Mouse (Mus musculus) forebrain, embryonic 12.5 days (tissue): ENCODE data around the gene Ccnj. TPM values are rescaled to one million over a fixed set of nuclear protein-coding genes. Genes with fewer than 3 reads are reported as not detected.

Experiments
- ATAC-seq: fragments of 200-750 bp; cut with Nextera tagmentation; 2 replicates; pipeline ENCODE4 v1.8.0; 2017; ENCODE audit warnings: moderate TSS enrichment; ENCODE audit not compliant: low FRiP score
- H3K27ac ChIP-seq: fragments of 300-500 bp; sonication (generic); 2 replicates; pipeline ENCODE4 v1.5.1; 2016; ENCODE audit warnings: mild to moderate bottlenecking
- H3K27me3 ChIP-seq: fragments of 300-500 bp; sonication (generic); 2 replicates; pipeline ENCODE4 v1.6.1; 2016; ENCODE audit warnings: mild to moderate bottlenecking
- H3K36me3 ChIP-seq: fragments of 300-500 bp; sonication (generic); replicated peaks from 2 replicates; pipeline ENCODE4 v1.6.1; 2016; ENCODE audit warnings: mild to moderate bottlenecking
- H3K4me1 ChIP-seq: fragments of 300-500 bp; sonication (generic); 2 replicates; pipeline ENCODE4 v1.6.1; 2016
- H3K4me2 ChIP-seq: fragments of 300-500 bp; sonication (generic); 2 replicates; pipeline ENCODE4 v1.6.1; 2016; ENCODE audit warnings: mild to moderate bottlenecking, moderate library complexity
- H3K4me3 ChIP-seq: fragments of 300-500 bp; sonication (generic); replicated peaks from 2 replicates; pipeline ENCODE4 v1.5.1; 2016; ENCODE audit warnings: mild to moderate bottlenecking
- H3K9ac ChIP-seq: fragments of 300-500 bp; sonication (generic); 2 replicates; pipeline ENCODE4 v1.6.1; 2016; ENCODE audit warnings: mild to moderate bottlenecking
- H3K9me3 ChIP-seq: fragments of 300-500 bp; sonication (generic); 2 replicates; pipeline ENCODE4 v1.6.1; 2016
- WGBS: fragments of 180-500 bp; shearing (Covaris S2); methylation state at CpG from one replicate; pipeline ENCODE4 v1.1.7; 2016; 5-methylcytosine and 5-hydroxymethylcytosine counted together
- polyA plus RNA-seq: library from polyadenylated mRNA; unstranded; fragments of >200 nt; fragmentation: Nextera tagmentation; extraction: Ambion mirVana; gene quantifications from 2 replicates; pipeline ENCODE4 v1.2.1, GENCODE M21; 2016

The Ccnj gene
- 38.1 and 39.2 TPM in 2 replicates for polyA plus RNA-seq

GRCm38 (mm10) chr19:40830703-40831415, at the start of gene Ccnj:
TSS of gene Ccnj (plus strand) at chr19:40831279.
- peaks cover 43% of the 10 kb centered on the region for H3K4me1 ChIP-seq
- no peaks in the 10 kb centered on the region for H3K36me3 ChIP-seq
- no peaks in the 10 kb centered on the region for H3K9me3 ChIP-seq
- ATAC-seq = peak; percentile 99
- peak within 1 kb of the TSS; percentile 96 for H3K27ac ChIP-seq
- peak within 1 kb of the TSS; percentile 99 for H3K9ac ChIP-seq
- no peaks in the 10 kb centered on the region for H3K27me3 ChIP-seq
- peak within 1 kb of the TSS; percentile 84 for H3K4me2 ChIP-seq
- under 1% methylated on average over 69 of the region's 71 CpGs for WGBS
- peak within 1 kb of the TSS; percentile 90 for H3K4me3 ChIP-seq

DNA sequence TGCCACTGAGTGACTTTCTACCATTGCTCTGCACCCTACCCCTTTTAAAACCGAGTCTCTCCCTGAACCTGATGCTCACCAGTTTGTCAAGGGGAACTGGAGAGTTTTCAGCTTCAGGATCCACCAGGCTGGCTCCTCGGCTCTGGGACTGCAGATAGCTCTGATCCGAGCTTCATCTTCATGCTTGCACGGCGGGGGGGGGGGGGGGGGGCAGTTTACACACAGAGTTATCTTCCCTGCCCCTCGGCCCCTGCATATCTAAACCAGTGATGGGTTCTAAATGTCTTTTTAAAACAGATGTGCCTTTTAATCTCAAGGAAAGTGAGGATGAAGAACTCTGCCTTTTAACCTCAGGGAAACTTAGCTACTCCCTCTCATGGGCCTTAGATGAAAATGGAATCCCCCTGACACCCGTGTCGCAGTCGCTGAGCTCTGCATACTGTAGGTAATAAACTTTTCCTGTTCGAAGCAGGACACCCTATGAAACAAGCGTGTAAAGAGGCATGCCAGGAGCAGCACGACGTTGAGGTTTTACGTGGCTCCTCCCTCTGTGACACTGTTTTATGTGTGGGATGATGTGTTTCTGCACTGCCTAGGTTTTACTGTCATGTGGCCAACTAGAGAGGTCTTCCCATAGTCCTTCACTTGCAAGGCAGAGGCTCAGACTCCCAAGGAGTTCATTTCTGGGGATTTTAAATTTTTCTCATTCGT, 42.9 kb upstream of the Ccnj start:
- H3K9ac ChIP-seq = no peak overlapping the region

GRCm38 (mm10) chr19:40788715-40789084, 42.4 kb upstream of the Ccnj start:
- no peaks in the 10 kb centered on the region for H3K9me3 ChIP-seq
- whole genome bisulfite sequencing = 90% methylated on average over 2 of the region's 2 CpGs
- ATAC-seq = no peak
- H3K4me1 ChIP-seq = no peaks in the 10 kb centered on the region
- H3K4me2 ChIP-seq = no peak overlapping the region
- no peaks in the 10 kb centered on the region for H3K27me3 ChIP-seq
- no peak overlapping the region for H3K27ac ChIP-seq
- no peaks in the 10 kb centered on the region for H3K36me3 ChIP-seq
- H3K9ac ChIP-seq = no peak overlapping the region
- no peak overlapping the region for H3K4me3 ChIP-seq

More for the DNA sequence above, 42.9 kb upstream of the Ccnj start:
- H3K4me3 ChIP-seq = no peak overlapping the region
- H3K4me2 ChIP-seq = no peak overlapping the region
- no peak overlapping the region for H3K27ac ChIP-seq
- H3K4me1 ChIP-seq = no peaks in the 10 kb centered on the region
- H3K9me3 ChIP-seq = no peaks in the 10 kb centered on the region
- ATAC-seq = no peak
- no peaks in the 10 kb centered on the region for H3K36me3 ChIP-seq
- H3K27me3 ChIP-seq = no peaks in the 10 kb centered on the region; the same call in 1 of the 2 replicates
- WGBS = 78% methylated on average over 15 of the region's 15 CpGs

GRCm38 (mm10) chr19:40805176-40805737, 25.8 kb upstream of the Ccnj start:
- Histone ChIP-seq H3K4me2 (no peak overlapping the region), H3K27me3 (no peaks in the 10 kb centered on the region), H3K9ac (no peak overlapping the region), H3K4me1 (peaks cover 4% of the 10 kb centered on the region; the same call in 1 of the 2 replicates), H3K4me3 (no peak overlapping the region), H3K36me3 (no peaks in the 10 kb centered on the region), H3K9me3 (no peaks in the 10 kb centered on the region), H3K27ac (no peak overlapping the region)
- no peak for ATAC-seq
- 24% methylated on average over 7 of the region's 7 CpGs for whole genome bisulfite sequencing

- Histone ChIP-seq H3K27me3 (no peaks in the 10 kb centered on the region), H3K9me3 (no peaks in the 10 kb centered on the region), H3K27ac (no peak overlapping the region), H3K4me1 (peaks cover 4% of the 10 kb centered on the region; the same call in 1 of the 2 replicates), H3K9ac (no peak overlapping the region), H3K4me3 (no peak overlapping the region), H3K36me3 (no peaks in the 10 kb centered on the region), H3K4me2 (no peak overlapping the region)
- no peak for ATAC-seq
- WGBS = 68% methylated on average over 7 of the region's 7 CpGs
These were observed 21.2 kb upstream of the Ccnj start for GRCm38 (mm10) chr19:40809858-40810257.

DNA sequence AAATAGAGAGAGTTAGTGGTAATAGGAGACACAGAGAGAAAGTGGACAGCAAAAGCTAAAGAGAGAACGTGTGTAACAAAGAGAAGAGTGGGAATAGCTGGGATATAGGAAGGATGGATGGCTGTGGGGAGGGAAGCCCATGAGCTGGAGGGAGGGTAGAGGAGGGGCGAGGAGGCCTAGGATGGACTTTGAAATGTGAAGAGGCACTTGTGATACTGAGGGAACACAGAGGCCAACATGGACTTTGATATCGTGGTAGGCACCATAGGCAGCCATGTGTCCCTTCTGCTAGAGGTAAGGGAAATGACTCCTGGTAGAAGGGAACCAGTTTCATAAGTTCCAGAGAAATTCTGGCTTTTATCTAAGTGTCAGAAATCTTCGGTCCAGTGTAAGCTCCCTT, 19.2 kb upstream of the Ccnj start:
- no peaks in the 10 kb centered on the region for H3K27me3 ChIP-seq
- no peak overlapping the region for H3K9ac ChIP-seq
- no peak for ATAC-seq
- H3K9me3 ChIP-seq = no peaks in the 10 kb centered on the region
- 77% methylated on average over 4 of the region's 4 CpGs for WGBS
- no peak overlapping the region for H3K27ac ChIP-seq
- H3K4me2 ChIP-seq = no peak overlapping the region
- no peak overlapping the region for H3K4me3 ChIP-seq
- no peaks in the 10 kb centered on the region; the same call in 1 of the 2 replicates for H3K4me1 ChIP-seq
- H3K36me3 ChIP-seq = no peaks in the 10 kb centered on the region

DNA sequence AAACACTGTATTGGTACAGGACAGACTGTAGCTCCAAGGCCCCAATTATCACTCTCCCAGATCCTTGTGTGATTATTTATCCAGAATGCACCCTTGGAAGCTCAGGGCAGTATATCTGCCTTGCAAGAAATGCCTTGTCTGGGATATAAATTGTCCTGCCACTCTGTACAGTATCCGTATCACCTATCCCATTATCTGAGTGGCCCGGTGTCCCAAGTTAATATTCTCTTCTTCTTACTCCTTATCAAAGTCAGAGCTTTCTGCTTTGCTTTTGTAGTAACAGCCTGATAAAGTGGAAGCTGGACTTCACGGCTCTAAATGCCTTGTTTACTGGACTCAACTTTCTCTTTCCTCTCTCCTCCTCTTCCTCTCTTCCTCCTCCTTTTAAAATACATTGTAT, 18.3 kb upstream of the Ccnj start:
- no peaks in the 10 kb centered on the region for H3K27me3 ChIP-seq
- no peak overlapping the region for H3K27ac ChIP-seq
- H3K4me1 ChIP-seq = no peaks in the 10 kb centered on the region; the same call in 1 of the 2 replicates
- ATAC-seq = no peak
- no peak overlapping the region for H3K9ac ChIP-seq
- H3K9me3 ChIP-seq = no peaks in the 10 kb centered on the region
- 91% methylated on average over 3 of the region's 3 CpGs for WGBS
- H3K4me3 ChIP-seq = no peak overlapping the region
- H3K36me3 ChIP-seq = no peaks in the 10 kb centered on the region
- H3K4me2 ChIP-seq = no peak overlapping the region

GRCm38 (mm10) chr19:40813385-40813784, 17.7 kb upstream of the Ccnj start:
- Histone ChIP-seq H3K4me3 (no peak overlapping the region), H3K36me3 (no peaks in the 10 kb centered on the region), H3K4me2 (no peak overlapping the region), H3K27ac (no peak overlapping the region), H3K4me1 (no peaks in the 10 kb centered on the region; the same call in 1 of the 2 replicates), H3K9me3 (no peaks in the 10 kb centered on the region), H3K9ac (no peak overlapping the region), H3K27me3 (no peaks in the 10 kb centered on the region)
- no peak for ATAC-seq
- WGBS = 88% methylated on average over 14 of the region's 14 CpGs

DNA sequence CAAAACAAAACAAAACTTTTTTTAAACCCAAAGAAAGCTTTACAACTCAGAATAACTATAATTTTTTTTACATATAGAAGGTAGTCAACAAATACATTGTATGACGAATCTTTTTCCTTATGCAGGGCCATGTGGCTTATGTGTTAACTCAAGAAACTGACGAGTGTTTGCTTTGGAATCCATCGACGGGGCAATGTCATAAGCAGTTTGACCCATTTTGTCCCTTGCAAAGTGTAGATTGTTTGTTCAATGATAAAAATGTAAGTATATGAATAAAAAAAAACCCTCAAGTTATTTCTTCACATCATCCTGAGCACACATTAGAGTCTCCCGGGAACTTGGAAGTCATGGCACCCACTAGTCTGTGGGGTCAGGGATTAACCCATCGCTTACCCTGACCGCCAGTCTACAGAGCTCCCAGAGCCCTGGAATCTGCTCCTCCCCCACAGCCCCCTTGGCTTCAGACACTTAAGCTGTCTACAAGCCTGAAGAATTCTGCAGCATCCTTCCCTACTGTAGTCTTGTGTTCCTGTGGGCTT, 15.4 kb upstream of the Ccnj start:
- ATAC-seq = no peak
- 87% methylated on average over 7 of the region's 7 CpGs for WGBS

DNA sequence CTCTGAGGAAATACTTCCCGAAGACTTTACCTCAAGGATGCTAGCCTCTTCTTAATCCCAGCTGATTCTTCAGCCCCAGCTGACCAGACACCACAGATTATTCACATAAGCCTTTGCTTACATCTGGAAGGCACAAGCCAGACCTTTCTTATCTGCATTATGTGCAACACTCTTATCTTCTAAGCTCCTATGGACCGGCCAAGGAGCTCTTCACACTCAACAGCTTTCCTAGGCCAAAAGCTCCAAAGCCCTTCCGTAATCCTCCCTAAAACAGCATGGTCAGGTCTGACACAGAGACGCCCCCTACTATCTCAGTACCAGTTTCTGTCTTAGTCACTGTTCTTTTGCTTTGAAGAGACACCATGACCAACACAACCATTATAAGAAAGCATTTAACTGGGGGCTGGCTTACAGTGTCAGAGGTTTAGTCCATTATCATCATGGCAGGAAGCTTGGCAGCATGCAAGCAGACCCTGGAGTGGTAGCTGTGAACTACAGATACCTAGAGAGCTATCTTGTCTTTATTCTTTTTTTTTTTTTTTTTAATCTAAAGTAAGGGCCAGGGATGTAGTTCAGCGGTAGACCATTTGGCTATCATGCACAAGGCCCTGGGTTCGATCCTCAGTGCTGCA, 13.1 kb upstream of the Ccnj start:
- Histone ChIP-seq H3K9me3 (no peaks in the 10 kb centered on the region), H3K27ac (no peak overlapping the region), H3K9ac (no peak overlapping the region), H3K4me1 (no peaks in the 10 kb centered on the region), H3K36me3 (no peaks in the 10 kb centered on the region), H3K27me3 (no peaks in the 10 kb centered on the region), H3K4me3 (no peak overlapping the region), H3K4me2 (no peak overlapping the region)
- no peak for ATAC-seq
- 93% methylated on average over 6 of the region's 6 CpGs for WGBS

More for the DNA sequence above, 15.4 kb upstream of the Ccnj start:
- no peaks in the 10 kb centered on the region for H3K9me3 ChIP-seq
- H3K36me3 ChIP-seq = no peaks in the 10 kb centered on the region
- H3K27ac ChIP-seq = no peak overlapping the region
- no peaks in the 10 kb centered on the region; the same call in 1 of the 2 replicates for H3K4me1 ChIP-seq
- no peak overlapping the region for H3K9ac ChIP-seq
- H3K27me3 ChIP-seq = no peaks in the 10 kb centered on the region
- H3K4me3 ChIP-seq = no peak overlapping the region
- no peak overlapping the region for H3K4me2 ChIP-seq

DNA sequence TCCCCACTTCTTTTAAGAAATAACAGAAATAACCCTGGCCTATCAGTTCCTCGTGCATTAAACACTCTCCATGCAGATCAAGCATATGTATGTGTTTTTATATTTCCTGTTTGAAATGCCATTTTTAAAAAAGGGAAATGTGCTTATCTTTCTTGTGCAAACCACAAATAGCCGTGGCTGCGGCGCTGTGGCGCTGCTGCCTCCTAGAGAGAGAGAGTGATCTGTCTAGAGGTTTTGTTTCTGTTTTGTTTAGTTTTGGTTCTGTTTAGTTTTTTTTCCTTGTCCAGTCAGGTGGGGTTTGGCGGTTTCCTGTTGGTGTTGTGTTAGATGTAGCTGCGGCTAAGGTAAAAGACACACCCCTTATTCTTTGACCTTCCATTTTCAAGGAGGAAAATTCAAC, 12.3 kb upstream of the Ccnj start:
- 88% methylated on average over 7 of the region's 7 CpGs for WGBS
- no peak overlapping the region for H3K4me2 ChIP-seq
- H3K27me3 ChIP-seq = no peaks in the 10 kb centered on the region
- H3K4me1 ChIP-seq = no peaks in the 10 kb centered on the region
- no peak overlapping the region for H3K4me3 ChIP-seq
- ATAC-seq = no peak
- H3K9ac ChIP-seq = no peak overlapping the region
- no peaks in the 10 kb centered on the region for H3K9me3 ChIP-seq
- no peak overlapping the region for H3K27ac ChIP-seq
- H3K36me3 ChIP-seq = no peaks in the 10 kb centered on the region

DNA sequence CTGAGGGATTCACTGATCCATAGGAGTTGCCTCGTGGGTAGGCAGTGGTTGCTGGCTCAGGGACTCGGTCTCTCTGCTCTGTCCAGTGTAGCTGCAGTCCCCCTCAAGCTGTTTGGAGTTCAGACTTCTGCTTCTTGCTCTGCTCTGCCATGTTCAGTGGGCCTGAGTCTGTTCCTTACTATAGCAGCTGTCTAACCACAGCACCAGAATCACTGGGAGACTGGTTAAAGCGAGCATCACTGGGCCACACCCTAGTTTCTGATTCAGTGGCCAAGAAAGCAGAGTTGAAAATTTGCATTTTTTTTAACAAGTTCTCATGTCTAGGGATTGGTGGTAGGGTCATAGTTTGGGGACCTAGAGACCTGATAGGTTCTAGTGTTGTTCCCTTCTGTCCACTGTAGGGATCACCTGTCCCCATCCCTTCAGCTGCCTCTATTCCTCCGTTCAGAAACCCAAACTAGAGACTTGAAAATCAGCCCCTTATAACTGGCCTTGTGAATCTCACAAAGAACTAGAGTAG, 9.7 kb upstream of the Ccnj start:
- Histone ChIP-seq H3K4me2 (no peak overlapping the region), H3K27me3 (no peaks in the 10 kb centered on the region), H3K36me3 (no peaks in the 10 kb centered on the region), H3K4me1 (no peaks in the 10 kb centered on the region), H3K27ac (no peak overlapping the region), H3K4me3 (no peak overlapping the region), H3K9ac (no peak overlapping the region), H3K9me3 (no peaks in the 10 kb centered on the region)
- ATAC-seq = no peak
- 85% methylated on average over 4 of the region's 4 CpGs for WGBS
